Comparison of ENCODE assay signal across 26 mouse cellular contexts in genomic region chr4:101008362-101008769, GRCm38 (mm10). TPM values are rescaled to one million over a fixed set of nuclear protein-coding genes. Genes with fewer than 3 reads are reported as not detected.
DNase-seq lines count a peak whose midpoint lies in the region; ATAC-seq lines count a peak whose summit lies in the region.
"Had no signal": no experiment of that assay in that cellular context is flagged by ENCODE, and none has a peak within 500 bp of the region (broad histone marks: within the 10 kb centered on the region; RNA-seq: fewer than 3 reads in every experiment).

No protein-coding gene starts in this region.

- H3K9me3 ChIP-seq in neural tube, embryonic 15.5 days (replicated peaks) = no peaks in the 10 kb centered on the region
- no peaks in the 10 kb centered on the region for H3K9me3 ChIP-seq in midbrain, embryonic 13.5 days
- H3K9me3 ChIP-seq: neural tube, embryonic 13.5 days had no signal

- WGBS in neural tube, embryonic 15.5 days = 53% methylated on average over 5 of the region's 5 CpGs
- 14% methylated on average over 5 of the region's 5 CpGs for WGBS in midbrain, embryonic 13.5 days

- intact Hi-C loops in heart, postnatal 25 days (cut with DNase I) = no loop called here

- no peak overlapping the region for H3K27ac ChIP-seq in neural tube, embryonic 15.5 days (replicated peaks)
- peak overlapping the region; percentile 42; the same call in 1 of the 2 replicates for H3K27ac ChIP-seq in midbrain, embryonic 13.5 days
- H3K27ac ChIP-seq: neural tube, embryonic 13.5 days had no signal

- no peaks in the 10 kb centered on the region for H3K27me3 ChIP-seq in neural tube, embryonic 15.5 days (replicated peaks)
- H3K27me3 ChIP-seq in midbrain, embryonic 13.5 days = no peaks in the 10 kb centered on the region
- H3K27me3 ChIP-seq: CH12.LX; neural tube, embryonic 13.5 days had no signal

- H3K9ac ChIP-seq in neural tube, embryonic 15.5 days (replicated peaks) = no peak overlapping the region
- no peak overlapping the region for H3K9ac ChIP-seq in midbrain, embryonic 13.5 days (replicated peaks)
- H3K9ac ChIP-seq: liver, postnatal 0 days; neural tube, embryonic 13.5 days had no signal

- H3K36me3 ChIP-seq in neural tube, embryonic 15.5 days = peaks cover 1% of the 10 kb centered on the region; the same call in 1 of the 2 replicates
- peaks cover 31% of the 10 kb centered on the region for H3K36me3 ChIP-seq in midbrain, embryonic 13.5 days

- no peak overlapping the region for H3K4me2 ChIP-seq in neural tube, embryonic 15.5 days
- H3K4me2 ChIP-seq in midbrain, embryonic 13.5 days (replicated peaks) = no peak overlapping the region
- H3K4me2 ChIP-seq: neural tube, embryonic 13.5 days had no signal

- peak; percentile 43 for DNase-seq in heart, adult 11 months
- DNase-seq in heart, postnatal 25 days (ENCODE audit: low spot score) = no peak
- DNase-seq in neural tube, embryonic 10.5 days (ENCODE audit: extremely low spot score, low spot score) = no peak
- no peak for DNase-seq in right cerebral cortex, adult 18-20 months
- DNase-seq in T-cell, adult 2 months (ENCODE audit: low spot score) = no peak
- DNase-seq: cerebellum, adult 2 months; gastrocnemius, postnatal 25 days; kidney, adult 9 months; layer of hippocampus, postnatal 36 days; liver; liver, postnatal 0 days; lung, postnatal 10 days; thymus, postnatal 25 days had no signal

- peak; percentile 41; the same call in 1 of the 2 replicates for ATAC-seq in neural tube, embryonic 15.5 days (ENCODE audit: low FRiP score)
- peak; percentile 63 for ATAC-seq in midbrain, embryonic 13.5 days
- ATAC-seq: inflammation-experienced regulatory T-cells, adult 6 months; liver, postnatal 0 days had no signal

- H3K4me3 ChIP-seq in neural tube, embryonic 15.5 days (replicated peaks) = no peak overlapping the region
- H3K4me3 ChIP-seq in midbrain, embryonic 13.5 days (replicated peaks) = no peak overlapping the region
- H3K4me3 ChIP-seq: neural tube, embryonic 13.5 days had no signal

- no peaks in the 10 kb centered on the region for H3K4me1 ChIP-seq in neural tube, embryonic 15.5 days
- H3K4me1 ChIP-seq in midbrain, embryonic 13.5 days (replicated peaks) = peaks cover 13% of the 10 kb centered on the region
- H3K4me1 ChIP-seq: neural tube, embryonic 13.5 days had no signal

RNA-seq across cellular contexts. Expression of gene Gm10577, which starts 12.1 kb away (rescaled TPM):
- total RNA-seq in heart, postnatal 25 days (2021) = not detected
- polyA plus RNA-seq in neural tube, embryonic 15.5 days (2015; fragmentation: Nextera tagmentation; extraction: Ambion mirVana) = not detected in 2 replicates
- polyA plus RNA-seq in midbrain, embryonic 13.5 days (2015; fragmentation: Nextera tagmentation; extraction: Ambion mirVana) = not detected in 2 replicates
- total RNA-seq: adrenal gland, postnatal 4 days; CH12.LX; gastrocnemius, postnatal 25 days; heart, adult 8-10 months; layer of hippocampus, postnatal 36 days; left cerebral cortex, postnatal 36 days; megakaryocyte progenitor cell, adult 5-6 weeks; MEL had no signal
- polyA plus RNA-seq: cerebellum, adult 2 months; embryonic facial prominence, embryonic 11.5 days; heart, embryonic 16.5 days; hindbrain, embryonic 11.5 days; inflammation-experienced regulatory T-cells, adult 6 months; liver, postnatal 0 days; neural tube, embryonic 13.5 days had no signal
